Mouse (Mus musculus) heart, postnatal 0 days (tissue): ENCODE results near the gene Tmprss15.

Experiments
- CTCF ChIP-seq: IDR thresholded peaks from 2 replicates; pipeline ENCODE4 v1.5.1; 2016; ENCODE audit warnings: antibody characterized with exemption, control low read depth, low read depth
- EP300 ChIP-seq: IDR thresholded peaks from 2 replicates; pipeline ENCODE4 v1.6.1; 2016; ENCODE audit warnings: antibody characterized with exemption, low read depth

DNA sequence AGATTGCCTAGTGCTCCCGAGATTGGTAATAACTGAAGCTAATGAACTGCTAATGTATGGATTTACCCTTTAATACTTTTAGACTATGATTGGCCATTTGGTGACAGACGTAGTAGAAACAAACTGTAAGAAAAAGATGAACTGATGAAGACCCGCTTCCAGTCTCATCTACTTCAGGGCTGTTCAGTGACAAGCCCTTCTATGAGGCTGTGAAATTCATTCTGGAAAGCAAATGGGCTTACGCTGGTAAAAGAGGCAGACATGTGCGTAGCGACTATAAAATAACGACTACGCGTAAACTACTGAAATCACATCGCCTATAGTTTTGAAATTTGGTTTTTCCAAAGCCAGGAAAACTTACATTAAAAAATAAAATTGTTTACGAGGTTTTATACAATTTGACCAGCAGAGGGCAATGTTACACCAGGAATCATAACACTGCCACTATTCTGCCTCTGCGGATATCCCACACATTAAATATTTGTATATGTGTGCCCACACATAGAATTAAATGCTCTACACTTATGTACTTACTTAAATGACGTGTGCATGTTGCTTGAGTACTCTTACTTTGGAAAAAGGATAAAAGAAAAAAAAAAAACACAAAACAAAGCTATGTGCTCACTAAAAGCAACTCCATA, 121.7 kb downstream of the Tmprss15 start:
- peak; percentile 51 for TF ChIP-seq CTCF
- TF ChIP-seq EP300: no peak
